In the genomic region with DNA sequence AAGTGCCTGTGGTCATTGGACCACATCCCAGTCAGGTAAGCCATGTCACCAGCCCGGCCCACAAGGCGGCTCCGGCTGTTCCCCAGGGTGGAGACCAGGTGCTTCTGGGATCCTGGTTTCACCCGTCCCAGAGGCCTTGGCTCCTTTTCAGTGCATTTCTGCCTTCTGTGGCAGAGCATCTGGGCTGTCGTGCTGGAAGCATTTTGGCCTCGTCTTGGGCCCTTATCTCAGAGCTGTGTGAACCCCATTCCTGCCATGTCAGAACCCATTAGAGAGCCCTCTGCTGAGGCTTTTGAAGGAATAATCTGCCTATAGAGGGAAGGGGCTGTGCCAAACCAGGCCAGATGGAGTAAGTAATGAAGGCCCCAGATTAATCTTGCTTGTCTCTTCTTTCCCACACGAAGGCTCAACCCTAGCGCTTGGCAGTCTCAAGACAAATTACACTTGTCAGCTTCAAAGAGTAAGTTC, we compare ENCODE assay signal across 9 mouse cellular contexts.
DNase-seq lines count a peak whose midpoint lies in the region; ATAC-seq and TF ChIP-seq lines count a peak whose summit lies in the region.
"Had no signal": no experiment of that assay in that cellular context is flagged by ENCODE, and none has a peak within 500 bp of the region (broad histone marks: within the 10 kb centered on the region; RNA-seq: fewer than 3 reads in every experiment).

No protein-coding gene starts in this region.

- 75% methylated on average over 8 of the region's 8 CpGs for WGBS in hindbrain, embryonic 10.5 days
- WGBS in hindbrain, embryonic 11.5 days, result 59% methylated on average over 8 of the region's 8 CpGs
- 47% methylated on average over 8 of the region's 8 CpGs for WGBS in midbrain, postnatal 0 days

- TF ChIP-seq CTCF in midbrain, postnatal 0 days (IDR thresholded peaks at IDR 0.05), result no peak

- H3K4me1 ChIP-seq in hindbrain, embryonic 10.5 days (replicated peaks), result peaks cover 28% of the 10 kb centered on the region
- no peaks in the 10 kb centered on the region; the same call in 1 of the 2 replicates for H3K4me1 ChIP-seq in hindbrain, embryonic 11.5 days (replicated peaks; ENCODE audit: control insufficient read depth, insufficient read depth, low read length)
- no peaks in the 10 kb centered on the region for H3K4me1 ChIP-seq in midbrain, postnatal 0 days (ENCODE audit: insufficient read depth, low read length)

- no peaks in the 10 kb centered on the region for H3K36me3 ChIP-seq in hindbrain, embryonic 10.5 days
- H3K36me3 ChIP-seq in hindbrain, embryonic 11.5 days (ENCODE audit: control insufficient read depth, insufficient read depth, low read length), result no peaks in the 10 kb centered on the region
- no peaks in the 10 kb centered on the region for H3K36me3 ChIP-seq in midbrain, postnatal 0 days (ENCODE audit: insufficient read depth, low read length)

- ATAC-seq in hindbrain, embryonic 11.5 days (ENCODE audit: low FRiP score), result no peak
- ATAC-seq in midbrain, postnatal 0 days (ENCODE audit: low FRiP score), result peak; percentile 55; the same call in 1 of the 2 replicates

- no peak overlapping the region for H3K4me3 ChIP-seq in hindbrain, embryonic 10.5 days
- no peak overlapping the region for H3K4me3 ChIP-seq in hindbrain, embryonic 11.5 days (ENCODE audit: low read depth, low read length)
- H3K4me3 ChIP-seq in midbrain, postnatal 0 days (ENCODE audit: low read depth, low read length), result no peak overlapping the region

- 0 out of 2 replicates have a peak overlapping the region, but pooled peaks have one; percentile 31 for H3K27ac ChIP-seq in hindbrain, embryonic 10.5 days
- no peak overlapping the region for H3K27ac ChIP-seq in hindbrain, embryonic 11.5 days (ENCODE audit: low read depth, low read length)
- no peak overlapping the region for H3K27ac ChIP-seq in midbrain, postnatal 0 days (ENCODE audit: low read depth, low read length)

- no peak for DNase-seq in hindbrain, embryonic 10.5 days (ENCODE audit: low spot score)
- no peak for DNase-seq in hindbrain, embryonic 11.5 days (ENCODE audit: low spot score)
- DNase-seq in embryo, embryonic 10.5 days (ENCODE audit: low spot score), result peak; percentile 55
- DNase-seq in kidney, adult 18-20 months, result peak; percentile 52
- DNase-seq in midbrain, postnatal 0 days (ENCODE audit: low spot score), result peak; percentile 87
- no peak for DNase-seq in right cerebral cortex, adult 2 months (ENCODE audit: low spot score in 2 of 2)
- DNase-seq in ovary, postnatal 10 days (ENCODE audit: low spot score), result no peak
- DNase-seq in ovary, postnatal 36 days (ENCODE audit: low spot score), result no peak
- DNase-seq: right cerebral cortex, adult 18-20 months had no signal

- H3K27me3 ChIP-seq in hindbrain, embryonic 10.5 days (ENCODE audit: insufficient read depth, poor library complexity, severe bottlenecking), result no peaks in the 10 kb centered on the region
- H3K27me3 ChIP-seq in hindbrain, embryonic 11.5 days (ENCODE audit: control insufficient read depth, insufficient read depth, low read length), result no peaks in the 10 kb centered on the region
- no peaks in the 10 kb centered on the region for H3K27me3 ChIP-seq in midbrain, postnatal 0 days (ENCODE audit: insufficient read depth, low read length)

- no peak overlapping the region for H3K9ac ChIP-seq in hindbrain, embryonic 11.5 days (ENCODE audit: low read depth, low read length)
- H3K9ac ChIP-seq in midbrain, postnatal 0 days (replicated peaks; ENCODE audit: low read length, poor library complexity, severe bottlenecking), result no peak overlapping the region

- H3K9me3 ChIP-seq in hindbrain, embryonic 10.5 days, result no peaks in the 10 kb centered on the region
- no peaks in the 10 kb centered on the region for H3K9me3 ChIP-seq in hindbrain, embryonic 11.5 days (ENCODE audit: control insufficient read depth, low read length)
- no peaks in the 10 kb centered on the region for H3K9me3 ChIP-seq in midbrain, postnatal 0 days (ENCODE audit: low read length)

- no peak overlapping the region for H3K4me2 ChIP-seq in hindbrain, embryonic 11.5 days (replicated peaks; ENCODE audit: low read depth, low read length)
- H3K4me2 ChIP-seq in midbrain, postnatal 0 days (ENCODE audit: low read depth, low read length, poor library complexity, severe bottlenecking), result no peak overlapping the region

Comparison
In these comparisons a context has a peak if more than half of its experiments do, and no peak if none do; other contexts are left out.
1. DNase-seq: peak in embryo, embryonic 10.5 days (single experiment), kidney, adult 18-20 months (single experiment) and midbrain, postnatal 0 days (single experiment); none in hindbrain, embryonic 10.5 days (single experiment), hindbrain, embryonic 11.5 days (single experiment), right cerebral cortex, adult 2 months (0 of 2), ovary, postnatal 10 days (single experiment) and ovary, postnatal 36 days (single experiment).